In the genomic region with DNA sequence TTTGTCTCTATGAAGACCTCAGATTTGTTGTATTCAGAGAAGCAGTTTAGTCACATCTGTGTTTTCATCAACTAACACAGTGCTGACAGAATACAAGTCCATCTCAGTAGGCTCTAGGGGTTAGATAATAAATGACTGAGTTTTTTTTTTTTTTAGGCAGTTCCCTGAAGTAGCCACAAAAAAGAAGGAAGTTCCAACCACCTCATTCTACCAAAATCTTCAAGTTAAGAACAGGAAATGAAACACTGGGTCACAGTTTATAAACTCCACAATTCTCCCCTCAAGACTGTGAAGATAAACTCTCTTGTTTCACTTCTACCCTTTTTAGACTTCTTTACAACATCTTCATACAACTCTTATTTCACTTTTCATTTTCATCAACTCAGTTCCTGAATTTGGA, we compare ENCODE assay signal across 21 mouse cellular contexts.
"Had no signal": no experiment of that assay in that cellular context is flagged by ENCODE, and none has a peak within 500 bp of the region (broad histone marks: within the 10 kb centered on the region; RNA-seq: fewer than 3 reads in every experiment).

No protein-coding gene starts in this region.

- H3K27ac ChIP-seq: limb, embryonic 12.5 days; limb, embryonic 15.5 days; liver, embryonic 13.5 days; midbrain, embryonic 12.5 days; midbrain, embryonic 15.5 days; neural tube, embryonic 12.5 days; neural tube, embryonic 15.5 days had no signal

- H3K9me3 ChIP-seq: limb, embryonic 12.5 days; limb, embryonic 15.5 days; liver, embryonic 13.5 days; midbrain, embryonic 12.5 days; midbrain, embryonic 15.5 days; neural tube, embryonic 12.5 days; neural tube, embryonic 15.5 days had no signal

- H3K9ac ChIP-seq: limb, embryonic 12.5 days; limb, embryonic 15.5 days; liver, embryonic 13.5 days; lung, embryonic 14.5 days; midbrain, embryonic 12.5 days; midbrain, embryonic 15.5 days; neural tube, embryonic 12.5 days; neural tube, embryonic 15.5 days had no signal

- DNase-seq: kidney, adult 18-20 months; kidney, adult 9 months; kidney, postnatal 14 days; kidney, postnatal 4 days; left cerebral cortex, postnatal 4 days; liver, embryonic 13.5 days; lung, embryonic 14.5 days; lung, postnatal 36 days; right cerebral cortex, adult 18-20 months; right cerebral cortex, postnatal 14 days; right cerebral cortex, postnatal 4 days; thymus, adult 18-20 months; thymus, postnatal 14 days; thymus, postnatal 4 days had no signal

- H3K36me3 ChIP-seq: limb, embryonic 12.5 days; limb, embryonic 15.5 days; liver, embryonic 13.5 days; midbrain, embryonic 12.5 days; midbrain, embryonic 15.5 days; neural tube, embryonic 12.5 days; neural tube, embryonic 15.5 days had no signal

- H3K4me2 ChIP-seq: limb, embryonic 12.5 days; limb, embryonic 15.5 days; liver, embryonic 13.5 days; lung, embryonic 14.5 days; midbrain, embryonic 12.5 days; midbrain, embryonic 15.5 days; neural tube, embryonic 12.5 days; neural tube, embryonic 15.5 days had no signal

- H3K4me3 ChIP-seq: limb, embryonic 12.5 days; limb, embryonic 15.5 days; liver, embryonic 13.5 days; midbrain, embryonic 12.5 days; midbrain, embryonic 15.5 days; neural tube, embryonic 12.5 days; neural tube, embryonic 15.5 days had no signal

- H3K4me1 ChIP-seq: limb, embryonic 12.5 days; limb, embryonic 15.5 days; liver, embryonic 13.5 days; midbrain, embryonic 12.5 days; midbrain, embryonic 15.5 days; neural tube, embryonic 12.5 days; neural tube, embryonic 15.5 days had no signal

- H3K27me3 ChIP-seq: limb, embryonic 12.5 days; limb, embryonic 15.5 days; liver, embryonic 13.5 days; midbrain, embryonic 12.5 days; midbrain, embryonic 15.5 days; neural tube, embryonic 12.5 days; neural tube, embryonic 15.5 days had no signal

- ATAC-seq: lung, postnatal 0 days; midbrain, embryonic 15.5 days had no signal
